Mouse (Mus musculus) myocyte (in vitro differentiated cells): ENCODE measurements around the gene BC049352.

Experiments used
- CEBPB ChIP-seq: IDR thresholded peaks from 2 replicates; pipeline ENCODE4 v1.6.1; 2011; ENCODE audit warnings: mild to moderate bottlenecking, moderate library complexity; ENCODE audit not compliant: poor library complexity, insufficient read depth, severe bottlenecking
- E2F4 ChIP-seq: IDR thresholded peaks from one replicate; pipeline ENCODE4 v1.6.1; 2011; ENCODE audit warnings: mild to moderate bottlenecking, control low read depth, moderate library complexity; ENCODE audit not compliant: insufficient read depth
- MAX ChIP-seq: IDR thresholded peaks from one replicate; pipeline ENCODE4 v1.6.1; 2011; ENCODE audit warnings: low read depth, mild to moderate bottlenecking, control low read depth
- MYOD1 ChIP-seq, 3 experiments: IDR thresholded peaks; one replicate each; pipeline ENCODE4 v1.6.1; 2011; ENCODE audit warnings: control low read depth in 2 of 3, low read depth in 2 of 3, mild to moderate bottlenecking in 2 of 3, moderate library complexity in 1 of 3; ENCODE audit not compliant: insufficient read length in 2 of 3, control insufficient read depth in 1 of 3
- MYOG ChIP-seq, 3 experiments: IDR thresholded peaks; one replicate each; pipeline ENCODE4 v1.6.1; 2011; ENCODE audit warnings: control low read depth in 2 of 3, low read depth in 2 of 3, mild to moderate bottlenecking in 2 of 3; ENCODE audit not compliant: insufficient read length in 2 of 3, control insufficient read depth in 1 of 3, insufficient read depth in 1 of 3
- POLR2A ChIP-seq: IDR thresholded peaks from one replicate; pipeline ENCODE4 v1.6.1; 2011; ENCODE audit warnings: low read depth, mild to moderate bottlenecking, control low read depth, moderate library complexity; ENCODE audit not compliant: insufficient read length
- POLR2AphosphoS2 ChIP-seq: IDR thresholded peaks from one replicate; pipeline ENCODE4 v1.6.1; 2011; ENCODE audit warnings: low read depth, control low read depth; ENCODE audit not compliant: insufficient read length
- REST ChIP-seq: IDR thresholded peaks from one replicate; pipeline ENCODE4 v1.6.1; 2011; ENCODE audit warnings: mild to moderate bottlenecking, control low read depth, moderate library complexity; ENCODE audit not compliant: insufficient read depth, insufficient read length
- SRF ChIP-seq: IDR thresholded peaks from one replicate; pipeline ENCODE4 v1.6.1; 2011; ENCODE audit warnings: low read depth; ENCODE audit not compliant: control insufficient read depth, insufficient read length
- TCF12 ChIP-seq: IDR thresholded peaks from one replicate; pipeline ENCODE4 v1.6.1; 2011; ENCODE audit warnings: mild to moderate bottlenecking, control low read depth; ENCODE audit not compliant: poor library complexity, insufficient read depth, severe bottlenecking
- USF1 ChIP-seq: IDR thresholded peaks from one replicate; pipeline ENCODE4 v1.6.1; 2011; ENCODE audit warnings: low read depth, mild to moderate bottlenecking, control low read depth, moderate library complexity

GRCm38 (mm10) chr9:45140945-45141344, 40.9 kb upstream of the BC049352 start:
- TF ChIP-seq POLR2A (no peak), USF1 (no peak), POLR2AphosphoS2 (no peak), SRF (no peak), CEBPB (no peak), MAX (no peak), TCF12 (no peak), E2F4 (no peak), MYOG (IDR thresholded peaks at IDR 0.05; ENCODE audit: control insufficient read depth in 1 of 3, insufficient read depth in 1 of 3, insufficient read length in 2 of 3, low read depth in 2 of 3) (no peak), REST (no peak), MYOD1 (IDR thresholded peaks at IDR 0.05; ENCODE audit: control insufficient read depth in 1 of 3, insufficient read length in 2 of 3, low read depth in 2 of 3) (no peak)
